Mouse (Mus musculus): ENCODE data around the gene Hcar2. TPM values are rescaled to one million over a fixed set of nuclear protein-coding genes. Genes with fewer than 3 reads are reported as not detected.

Hcar2 gene
- polyA plus RNA-seq, 1 experiment from 2014 or later: not detected

- no peaks in the 10 kb centered on the region for H3K27me3 ChIP-seq (ENCODE audit: control insufficient read depth, insufficient read depth, low read length)
- H3K36me3 ChIP-seq (ENCODE audit: control insufficient read depth, insufficient read depth): no peaks in the 10 kb centered on the region
- no peak overlapping the region for H3K4me3 ChIP-seq (ENCODE audit: low read length)
- no peaks in the 10 kb centered on the region; the same call in 1 of the 2 replicates for H3K4me1 ChIP-seq (ENCODE audit: control insufficient read depth, insufficient read depth, low read length)
- H3K4me2 ChIP-seq (ENCODE audit: low read depth, low read length): no peak overlapping the region
- H3K9me3 ChIP-seq (replicated peaks; ENCODE audit: control insufficient read depth, low read length): no peaks in the 10 kb centered on the region; the same call in 1 of the 2 replicates
- H3K27ac ChIP-seq (ENCODE audit: low read length): no peak overlapping the region
- ATAC-seq (replicated peaks; ENCODE audit: extremely low read depth, insufficient read depth, low FRiP score): no peak
- 78% methylated on average over 5 of the region's 5 CpGs for WGBS
- H3K9ac ChIP-seq (ENCODE audit: low read length): no peak overlapping the region
Measured at GRCm38 (mm10) chr5:123874177-123874576, 8.9 kb upstream of the Hcar2 start.

GRCm38 (mm10) chr5:123869615-123870014 is 4.3 kb upstream of the Hcar2 start:
- 69% methylated on average over 4 of the region's 4 CpGs for WGBS
- H3K27me3 ChIP-seq (ENCODE audit: control insufficient read depth, insufficient read depth, low read length): no peaks in the 10 kb centered on the region
- H3K36me3 ChIP-seq (ENCODE audit: control insufficient read depth, insufficient read depth): no peaks in the 10 kb centered on the region
- H3K4me1 ChIP-seq (ENCODE audit: control insufficient read depth, insufficient read depth, low read length): no peaks in the 10 kb centered on the region
- H3K9me3 ChIP-seq (replicated peaks; ENCODE audit: control insufficient read depth, low read length): no peaks in the 10 kb centered on the region; the same call in 1 of the 2 replicates
- no peak overlapping the region for H3K9ac ChIP-seq (ENCODE audit: low read length)
- H3K4me2 ChIP-seq (ENCODE audit: low read depth, low read length): no peak overlapping the region
- H3K27ac ChIP-seq (ENCODE audit: low read length): no peak overlapping the region
- H3K4me3 ChIP-seq (ENCODE audit: low read length): no peak overlapping the region
- ATAC-seq (replicated peaks; ENCODE audit: extremely low read depth, insufficient read depth, low FRiP score): no peak

- ATAC-seq (replicated peaks; ENCODE audit: extremely low read depth, insufficient read depth, low FRiP score): no peak
- 64% methylated on average over 4 of the region's 4 CpGs for WGBS
- Histone ChIP-seq H3K4me2 (ENCODE audit: low read depth, low read length) (no peak overlapping the region), H3K4me3 (ENCODE audit: low read length) (no peak overlapping the region), H3K9ac (ENCODE audit: low read length) (no peak overlapping the region), H3K27ac (ENCODE audit: low read length) (no peak overlapping the region), H3K27me3 (ENCODE audit: control insufficient read depth, insufficient read depth, low read length) (no peaks in the 10 kb centered on the region), H3K4me1 (ENCODE audit: control insufficient read depth, insufficient read depth, low read length) (no peaks in the 10 kb centered on the region), H3K36me3 (ENCODE audit: control insufficient read depth, insufficient read depth) (no peaks in the 10 kb centered on the region), H3K9me3 (replicated peaks; ENCODE audit: control insufficient read depth, low read length) (no peaks in the 10 kb centered on the region; the same call in 1 of the 2 replicates)
Measured at GRCm38 (mm10) chr5:123866457-123866856, 1.2 kb upstream of the Hcar2 start.

GRCm38 (mm10) chr5:123863934-123864333 is 1.4 kb downstream of the Hcar2 start:
- 85% methylated on average over 14 of the region's 14 CpGs for WGBS
- H3K27me3 ChIP-seq (ENCODE audit: control insufficient read depth, insufficient read depth, low read length): no peaks in the 10 kb centered on the region
- no peaks in the 10 kb centered on the region for H3K36me3 ChIP-seq (ENCODE audit: control insufficient read depth, insufficient read depth)
- H3K4me1 ChIP-seq (ENCODE audit: control insufficient read depth, insufficient read depth, low read length): no peaks in the 10 kb centered on the region
- no peak overlapping the region for H3K4me2 ChIP-seq (ENCODE audit: low read depth, low read length)
- no peak overlapping the region for H3K9ac ChIP-seq (ENCODE audit: low read length)
- no peaks in the 10 kb centered on the region for H3K9me3 ChIP-seq (replicated peaks; ENCODE audit: control insufficient read depth, low read length)
- no peak overlapping the region for H3K27ac ChIP-seq (ENCODE audit: low read length)
- ATAC-seq (replicated peaks; ENCODE audit: extremely low read depth, insufficient read depth, low FRiP score): no peak
- no peak overlapping the region for H3K4me3 ChIP-seq (ENCODE audit: low read length)

- Histone ChIP-seq H3K36me3 (ENCODE audit: control insufficient read depth, insufficient read depth) (no peaks in the 10 kb centered on the region), H3K4me1 (ENCODE audit: control insufficient read depth, insufficient read depth, low read length) (no peaks in the 10 kb centered on the region), H3K4me2 (ENCODE audit: low read depth, low read length) (peak overlapping the region; percentile 25; the same call in 1 of the 2 replicates), H3K27ac (ENCODE audit: low read length) (no peak overlapping the region), H3K9me3 (replicated peaks; ENCODE audit: control insufficient read depth, low read length) (no peaks in the 10 kb centered on the region), H3K27me3 (ENCODE audit: control insufficient read depth, insufficient read depth, low read length) (no peaks in the 10 kb centered on the region), H3K4me3 (ENCODE audit: low read length) (no peak overlapping the region), H3K9ac (ENCODE audit: low read length) (no peak overlapping the region)
- 70% methylated on average over 15 of the region's 15 CpGs for WGBS
- ATAC-seq (replicated peaks; ENCODE audit: extremely low read depth, insufficient read depth, low FRiP score): no peak
Measured at GRCm38 (mm10) chr5:123862374-123863350, 2.6 kb downstream of the Hcar2 start.

GRCm38 (mm10) chr5:123858798-123859197 is 6.5 kb downstream of the Hcar2 start:
- Histone ChIP-seq H3K9me3 (replicated peaks; ENCODE audit: control insufficient read depth, low read length) (no peaks in the 10 kb centered on the region), H3K4me1 (ENCODE audit: control insufficient read depth, insufficient read depth, low read length) (no peaks in the 10 kb centered on the region), H3K4me3 (ENCODE audit: low read length) (no peak overlapping the region), H3K36me3 (ENCODE audit: control insufficient read depth, insufficient read depth) (no peaks in the 10 kb centered on the region), H3K27me3 (ENCODE audit: control insufficient read depth, insufficient read depth, low read length) (no peaks in the 10 kb centered on the region), H3K27ac (ENCODE audit: low read length) (no peak overlapping the region), H3K4me2 (ENCODE audit: low read depth, low read length) (no peak overlapping the region), H3K9ac (ENCODE audit: low read length) (no peak overlapping the region)
- no peak for ATAC-seq (replicated peaks; ENCODE audit: extremely low read depth, insufficient read depth, low FRiP score)
- WGBS: 64% methylated on average over 11 of the region's 11 CpGs

GRCm38 (mm10) chr5:123854511-123854910 is 10.8 kb downstream of the Hcar2 start:
- no peaks in the 10 kb centered on the region for H3K9me3 ChIP-seq (replicated peaks; ENCODE audit: control insufficient read depth, low read length)
- H3K9ac ChIP-seq (ENCODE audit: low read length): no peak overlapping the region
- H3K4me2 ChIP-seq (ENCODE audit: low read depth, low read length): no peak overlapping the region
- H3K4me1 ChIP-seq (ENCODE audit: control insufficient read depth, insufficient read depth, low read length): peaks cover 2% of the 10 kb centered on the region; the same call in 1 of the 2 replicates
- no peak overlapping the region for H3K27ac ChIP-seq (ENCODE audit: low read length)
- no peak for ATAC-seq (replicated peaks; ENCODE audit: extremely low read depth, insufficient read depth, low FRiP score)
- WGBS: 73% methylated on average over 9 of the region's 9 CpGs
- no peaks in the 10 kb centered on the region for H3K27me3 ChIP-seq (ENCODE audit: control insufficient read depth, insufficient read depth, low read length)
- no peaks in the 10 kb centered on the region for H3K36me3 ChIP-seq (ENCODE audit: control insufficient read depth, insufficient read depth)
- H3K4me3 ChIP-seq (ENCODE audit: low read length): no peak overlapping the region

- no peak overlapping the region for H3K4me2 ChIP-seq (ENCODE audit: low read depth, low read length)
- peaks cover 2% of the 10 kb centered on the region; the same call in 1 of the 2 replicates for H3K4me1 ChIP-seq (ENCODE audit: control insufficient read depth, insufficient read depth, low read length)
- H3K9me3 ChIP-seq (replicated peaks; ENCODE audit: control insufficient read depth, low read length): no peaks in the 10 kb centered on the region
- WGBS: 69% methylated on average over 11 of the region's 11 CpGs
- H3K36me3 ChIP-seq (ENCODE audit: control insufficient read depth, insufficient read depth): no peaks in the 10 kb centered on the region
- H3K4me3 ChIP-seq (ENCODE audit: low read length): no peak overlapping the region
- no peak overlapping the region for H3K27ac ChIP-seq (ENCODE audit: low read length)
- no peak for ATAC-seq (replicated peaks; ENCODE audit: extremely low read depth, insufficient read depth, low FRiP score)
- H3K27me3 ChIP-seq (ENCODE audit: control insufficient read depth, insufficient read depth, low read length): no peaks in the 10 kb centered on the region
- no peak overlapping the region for H3K9ac ChIP-seq (ENCODE audit: low read length)
Measured at GRCm38 (mm10) chr5:123853877-123854504, 11.3 kb downstream of the Hcar2 start.

- Histone ChIP-seq H3K36me3 (ENCODE audit: control insufficient read depth, insufficient read depth) (no peaks in the 10 kb centered on the region), H3K27ac (ENCODE audit: low read length) (no peak overlapping the region), H3K9ac (ENCODE audit: low read length) (no peak overlapping the region), H3K4me2 (ENCODE audit: low read depth, low read length) (no peak overlapping the region), H3K4me3 (ENCODE audit: low read length) (no peak overlapping the region), H3K27me3 (ENCODE audit: control insufficient read depth, insufficient read depth, low read length) (no peaks in the 10 kb centered on the region), H3K9me3 (replicated peaks; ENCODE audit: control insufficient read depth, low read length) (no peaks in the 10 kb centered on the region), H3K4me1 (ENCODE audit: control insufficient read depth, insufficient read depth, low read length) (peaks cover 2% of the 10 kb centered on the region; the same call in 1 of the 2 replicates)
- ATAC-seq (replicated peaks; ENCODE audit: extremely low read depth, insufficient read depth, low FRiP score): no peak
- WGBS: 29% methylated on average over 2 of the region's 2 CpGs
Measured at GRCm38 (mm10) chr5:123851398-123851797, 13.9 kb downstream of the Hcar2 start.
